Mouse (Mus musculus): ENCODE measurements at regions not wholly inside any gene's neighbourhood (a gene's known extent, or its start where the extent isn't known, plus 50 kb on each side); places are given as distances from the start of the nearest gene placed in this dataset.
A peak's percentile ranks its signal among the peaks of the same experiment; 100 is the strongest.
"Not testable (repeated sequence)": the region's sequence is repeated elsewhere in the genome, so short reads cannot be mapped to it uniquely, and the experiment has no call there.

DNA sequence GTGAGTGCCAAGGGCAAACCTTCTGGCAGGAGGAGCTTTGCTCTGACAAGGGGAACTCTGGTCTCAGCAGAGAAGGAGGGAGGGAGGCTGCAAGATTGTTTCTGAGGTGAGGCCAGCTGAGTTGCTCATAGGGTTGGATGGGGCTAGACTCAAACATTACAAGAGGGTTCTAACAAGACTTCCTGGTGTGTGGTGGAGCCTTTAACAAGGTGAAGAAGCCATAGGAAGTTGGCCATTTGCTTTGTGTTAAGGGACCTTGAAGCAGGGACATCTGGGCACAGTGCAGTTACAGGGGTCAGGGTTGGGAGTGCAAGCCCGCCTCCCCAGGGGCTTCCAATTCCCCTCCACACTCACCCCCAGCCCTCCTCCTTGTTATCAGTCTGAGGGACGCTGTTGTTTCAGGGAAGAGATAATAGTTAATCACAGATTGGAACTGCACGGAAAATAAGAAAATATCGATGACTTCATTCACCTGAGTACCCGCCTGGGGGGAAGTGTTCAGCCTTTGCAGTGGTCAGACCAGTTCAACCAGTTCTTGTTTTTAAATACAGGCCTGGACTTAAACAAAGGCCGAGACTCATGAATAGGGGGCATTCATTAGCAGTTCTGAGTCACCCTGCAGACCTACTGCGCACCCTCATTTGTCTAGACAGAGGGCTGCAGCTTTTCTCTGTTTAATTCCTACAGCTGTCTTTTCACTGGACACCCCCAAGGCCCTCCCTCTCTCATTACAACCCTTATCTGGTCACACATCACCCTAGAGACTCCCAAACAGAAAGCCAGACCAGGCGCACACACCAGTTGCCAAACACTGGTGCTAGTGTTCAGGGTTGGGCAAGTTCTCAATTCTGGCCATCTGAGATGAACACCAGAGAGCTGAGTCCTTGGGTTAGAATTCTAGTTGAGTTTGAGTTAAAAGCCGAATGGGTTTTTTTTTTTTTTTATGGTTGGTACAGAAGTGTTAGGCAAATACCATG is 139.5 kb downstream of the Bcl2l11 start:
- DNase-seq (ENCODE audit: low read depth, low spot score) = peak; percentile 95

DNA sequence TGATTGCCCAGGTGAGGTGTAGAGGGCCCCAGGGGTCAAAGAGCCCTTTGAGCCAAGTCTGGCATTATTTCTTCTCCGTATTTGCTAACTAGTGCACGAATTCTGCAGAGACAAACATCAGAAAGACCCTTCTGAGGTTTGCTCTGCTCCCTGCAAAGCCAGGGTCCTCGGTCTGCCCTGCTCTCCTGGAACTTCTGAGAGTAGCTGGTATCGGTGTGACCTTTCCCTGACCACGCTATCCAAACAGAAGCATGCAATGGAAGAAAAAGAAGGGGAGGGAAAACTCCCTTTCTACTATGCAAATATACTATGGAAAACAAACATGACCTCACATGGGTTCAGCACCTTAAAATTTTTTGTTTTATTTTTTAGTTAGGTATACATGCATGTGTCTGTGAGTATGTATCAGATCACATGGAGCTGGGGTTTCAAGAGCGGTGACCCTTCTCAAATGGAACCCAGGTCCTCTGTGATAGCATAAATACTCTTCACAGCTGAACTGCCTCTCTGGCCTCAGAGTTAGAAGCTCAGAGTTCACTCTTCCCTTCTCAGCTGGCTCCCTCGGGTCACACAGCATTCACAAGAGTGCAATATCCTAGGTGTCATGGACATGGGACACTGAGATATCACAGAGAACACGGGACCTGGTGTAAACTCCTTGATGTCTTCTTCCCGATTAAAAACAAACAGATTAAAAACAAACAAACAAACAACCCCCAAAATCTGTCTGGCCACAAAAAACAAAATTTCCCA is 144.7 kb downstream of the Bcl2l11 start:
- DNase-seq (ENCODE audit: low read depth, low spot score) = no peak

DNA sequence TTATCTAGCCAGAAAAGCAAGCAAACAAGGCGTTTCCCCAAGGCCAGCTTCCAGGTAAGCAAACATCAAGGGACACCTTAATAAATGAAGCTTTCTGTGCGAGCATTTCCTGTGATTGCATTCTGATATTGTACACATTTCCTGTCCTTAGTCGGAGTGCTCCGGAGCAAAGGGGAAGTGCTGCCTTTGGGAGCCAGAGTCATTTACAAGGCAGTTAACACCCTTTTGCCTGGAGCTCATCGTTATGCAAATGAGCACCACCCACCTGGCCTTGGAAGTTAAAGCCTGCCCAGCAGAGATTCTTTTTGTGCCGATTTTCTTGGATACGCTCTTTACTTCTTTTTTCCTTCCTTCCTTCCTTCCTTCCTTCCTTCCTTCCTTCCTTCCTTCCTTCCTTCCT is 147.0 kb downstream of the Bcl2l11 start:
- peak; percentile 88 for DNase-seq (ENCODE audit: low read depth, low spot score)

DNA sequence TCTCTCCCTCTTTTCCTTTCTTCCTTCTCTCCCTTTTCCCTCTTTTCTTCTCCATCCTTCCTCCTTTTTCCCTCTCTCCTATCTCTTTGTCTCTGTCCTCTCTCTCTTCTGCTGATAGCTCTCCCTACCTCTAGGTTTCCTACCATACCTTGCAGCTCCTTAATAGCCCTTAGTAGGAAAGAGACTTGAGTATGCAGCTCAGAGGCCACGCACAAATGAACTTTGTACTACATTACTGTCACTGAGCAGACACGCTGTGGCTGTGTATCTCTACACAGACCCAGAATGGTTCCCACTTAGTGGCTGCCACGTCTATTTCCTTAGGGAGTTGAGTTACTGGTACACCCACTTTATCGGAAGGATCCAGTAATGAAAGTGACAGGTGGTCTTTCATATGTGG is 147.5 kb downstream of the Bcl2l11 start:
- peak; percentile 23 for DNase-seq (ENCODE audit: low read depth, low spot score)

DNA sequence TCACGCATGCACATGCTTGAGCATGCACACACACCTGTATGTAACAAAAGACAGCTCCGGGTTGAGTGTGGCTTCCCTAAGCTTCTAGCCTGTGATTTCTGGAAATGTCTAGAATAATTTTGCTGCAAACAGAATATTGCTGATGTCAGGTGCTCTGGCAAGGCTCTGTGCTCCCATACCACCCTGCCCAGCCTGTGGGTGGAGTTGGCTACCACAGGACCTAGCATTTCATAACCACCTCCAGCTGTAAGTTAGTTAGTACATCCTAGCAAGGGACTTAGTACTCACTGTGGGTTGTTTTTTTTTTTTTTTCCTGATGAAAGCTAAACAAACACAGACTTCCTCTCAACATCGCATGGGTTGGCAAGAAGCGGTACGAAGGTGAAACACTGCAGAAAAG is 150.5 kb downstream of the Bcl2l11 start:
- no peak for DNase-seq (ENCODE audit: low read depth, low spot score)

DNA sequence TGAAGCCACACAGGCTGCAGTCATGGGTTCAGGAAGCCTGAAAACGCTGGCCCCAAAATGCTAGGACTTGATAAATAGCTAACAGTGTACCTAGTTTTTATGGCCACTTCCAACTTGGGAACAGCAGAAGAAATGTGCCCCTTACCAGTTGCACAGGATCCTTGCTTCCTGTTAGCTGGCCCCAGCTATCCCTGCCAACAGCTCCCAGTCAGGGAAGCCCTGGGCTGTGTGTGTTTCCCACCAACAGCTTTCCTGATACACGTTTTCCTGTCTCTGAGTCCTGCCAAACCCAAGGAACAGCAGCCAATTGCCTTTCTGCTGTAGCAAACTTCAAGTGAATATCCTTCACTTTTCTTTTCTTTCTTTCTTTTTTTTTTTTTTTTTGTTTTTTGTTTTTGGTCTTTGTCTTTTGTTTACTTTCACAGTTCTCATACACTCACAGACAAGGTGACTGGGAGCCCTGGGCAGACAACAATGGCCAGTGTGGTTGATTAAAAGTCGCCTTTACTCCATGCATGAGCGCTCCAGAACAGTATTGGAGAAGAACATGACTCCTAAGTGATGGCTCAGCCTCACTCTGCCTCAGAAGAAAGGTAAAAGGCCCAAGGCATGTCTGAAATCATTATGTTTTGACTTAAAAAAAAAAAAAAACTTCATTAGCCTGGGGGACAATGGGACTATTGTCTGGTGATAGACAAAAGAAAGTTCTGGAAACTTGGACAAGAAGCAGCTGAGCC is 151.7 kb downstream of the Bcl2l11 start:
- no peak for DNase-seq (ENCODE audit: low read depth, low spot score)

DNA sequence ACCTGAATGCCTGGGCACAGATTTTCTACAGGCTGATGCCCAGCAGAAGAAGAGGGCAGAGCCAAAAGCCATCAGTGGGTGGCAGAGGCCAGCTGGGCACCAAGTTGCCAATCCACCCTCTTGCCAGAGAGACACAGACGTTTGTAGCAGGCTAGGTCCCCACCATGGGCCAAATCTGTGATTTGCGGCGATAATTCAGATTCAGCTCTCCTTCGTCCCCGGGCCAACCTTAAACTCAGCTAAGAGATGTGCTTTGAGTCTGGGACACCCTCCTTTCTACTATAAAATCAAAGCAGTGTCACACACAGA is 152.2 kb downstream of the Bcl2l11 start:
- no peak for DNase-seq (ENCODE audit: low read depth, low spot score)

DNA sequence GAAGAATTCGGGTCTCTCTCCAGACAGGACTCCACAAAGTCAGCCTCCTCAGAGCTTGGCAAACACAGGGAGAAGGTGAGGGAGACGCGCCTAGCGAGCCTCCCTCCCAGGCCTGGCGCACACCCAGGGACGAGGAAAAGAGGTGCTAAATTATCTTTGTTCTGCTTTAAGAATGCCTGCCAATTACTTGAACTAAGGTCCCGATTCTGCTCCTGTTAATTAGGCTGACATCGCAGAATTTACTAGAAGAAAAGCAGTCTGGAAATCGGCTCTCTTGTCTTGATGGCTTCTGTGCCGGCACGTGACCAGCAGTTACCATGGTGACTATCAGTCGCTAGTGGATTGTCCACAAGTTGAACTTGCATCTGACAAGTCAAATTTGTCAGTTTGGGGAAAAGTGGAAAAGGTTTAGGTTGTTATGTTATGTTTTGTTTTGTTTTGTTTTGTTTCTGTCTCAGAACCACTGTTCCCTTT is 152.8 kb downstream of the Bcl2l11 start:
- peak; percentile 81 for DNase-seq (ENCODE audit: low read depth, low spot score)

DNA sequence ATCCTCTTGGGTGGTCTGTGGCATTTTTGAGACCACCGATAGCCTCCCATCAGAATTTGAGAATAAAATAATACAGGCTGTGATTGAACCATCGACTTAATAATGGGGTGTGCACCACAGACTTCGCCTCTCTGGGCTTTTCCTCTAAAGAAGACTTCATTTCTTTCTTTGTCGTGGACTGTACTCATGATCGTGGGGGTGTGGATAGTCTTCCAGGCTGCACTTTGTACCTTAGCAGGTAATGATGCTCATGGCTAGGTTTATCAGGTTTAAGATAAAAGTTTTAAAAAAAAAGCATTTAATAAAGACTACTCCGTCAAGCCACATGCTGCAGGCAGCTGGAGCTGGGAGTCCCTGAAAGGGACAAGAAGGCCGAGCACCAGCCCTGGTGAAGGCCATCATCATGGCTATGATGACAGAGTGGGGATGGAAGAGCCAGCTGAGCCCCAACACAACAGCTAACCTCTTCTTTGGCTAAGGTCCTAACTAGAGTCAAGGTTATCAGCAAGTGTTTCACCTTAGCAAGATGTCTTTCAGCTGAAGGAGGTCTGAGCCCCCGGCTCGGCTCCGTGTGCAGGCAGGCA is 153.4 kb downstream of the Bcl2l11 start:
- DNase-seq (ENCODE audit: low read depth, low spot score) = no peak

DNA sequence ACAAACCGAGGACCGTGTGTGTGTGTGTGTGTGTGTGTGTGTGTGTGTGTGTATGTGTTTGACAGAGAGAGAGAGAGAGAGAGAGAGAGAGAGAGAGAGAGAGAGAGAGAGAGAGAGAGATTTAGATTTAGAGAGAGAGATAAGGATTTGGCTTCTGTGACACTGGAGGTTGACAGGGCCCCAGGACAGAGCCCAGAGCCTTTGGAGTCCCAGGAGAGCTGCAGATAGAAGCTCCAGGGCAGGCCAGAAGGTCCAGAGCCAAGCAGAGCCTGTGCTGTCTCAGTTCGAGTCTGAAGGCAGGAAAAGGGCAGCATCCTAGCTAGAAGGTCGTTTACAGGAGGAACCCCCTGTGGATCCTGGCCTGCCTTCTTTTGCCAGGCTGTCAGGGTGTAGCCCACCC is 156.8 kb downstream of the Bcl2l11 start:
- no peak for DNase-seq (ENCODE audit: low read depth, low spot score)

DNA sequence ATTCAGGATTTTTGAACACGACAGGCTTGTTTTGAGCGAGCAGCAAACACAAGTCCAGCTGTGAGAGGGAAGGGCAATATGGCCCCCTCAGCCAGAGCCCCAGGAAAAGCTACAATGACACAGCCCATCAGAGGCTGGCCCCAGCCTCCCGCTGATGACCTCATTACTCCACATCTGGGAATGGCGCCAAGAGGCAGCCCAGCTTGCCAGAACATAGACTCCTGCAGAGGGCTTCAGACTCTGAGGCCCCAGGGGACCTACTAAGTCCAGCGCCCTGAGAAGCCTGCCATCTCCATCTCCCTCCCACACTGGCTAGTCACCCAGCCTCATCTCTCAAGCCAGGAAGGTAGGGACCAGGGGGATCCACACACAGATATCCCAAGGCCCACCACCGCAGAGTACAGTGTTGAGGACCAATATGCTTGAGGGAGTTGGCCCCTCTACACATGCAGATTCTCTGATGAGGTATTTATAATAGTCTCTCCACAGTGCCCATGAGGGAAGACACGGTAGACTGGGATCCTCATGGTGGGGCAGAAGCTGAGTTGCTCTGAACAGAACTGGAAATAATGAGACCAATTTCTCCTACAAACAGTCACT is 159.1 kb downstream of the Bcl2l11 start:
- DNase-seq (ENCODE audit: low read depth, low spot score) = no peak

DNA sequence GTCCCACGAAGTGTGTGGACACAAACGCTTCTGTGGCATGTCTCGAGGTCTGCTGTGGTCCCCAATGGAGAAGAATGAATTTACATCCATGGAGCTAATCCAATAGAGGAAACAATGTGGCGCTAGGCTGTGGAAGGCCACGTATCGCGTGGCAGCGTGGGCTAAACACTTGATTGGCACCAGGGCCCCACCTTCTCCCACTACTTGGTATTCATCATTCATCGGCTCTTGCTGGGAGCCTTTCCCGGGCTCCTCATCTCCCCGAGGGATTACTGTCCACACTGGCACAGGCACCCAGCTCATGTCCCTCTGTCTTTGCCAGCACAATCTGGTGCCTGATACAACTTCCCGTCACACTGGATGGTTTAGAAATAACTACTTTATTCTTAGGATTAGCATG is 159.6 kb downstream of the Bcl2l11 start:
- DNase-seq (ENCODE audit: low read depth, low spot score) = no peak

DNA sequence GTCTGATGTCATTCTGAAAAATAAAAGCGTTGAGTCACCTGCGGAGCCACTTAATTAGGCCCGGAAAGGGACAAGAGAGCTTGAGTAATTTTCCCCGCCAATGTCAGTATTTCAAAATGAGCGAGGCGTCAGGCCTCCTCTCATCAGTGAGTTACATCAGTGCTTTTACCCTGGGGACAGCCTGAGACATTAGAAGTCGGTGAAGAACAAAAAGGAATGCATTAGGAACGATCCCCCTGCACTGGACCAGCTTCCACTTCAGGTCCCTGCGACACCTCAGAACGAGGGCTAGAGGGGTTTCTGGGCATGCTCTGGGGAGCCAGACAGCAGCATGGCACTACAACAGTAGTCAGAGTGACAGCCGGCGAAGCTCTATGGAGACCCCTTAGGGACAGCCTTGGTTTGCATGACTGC is 162.3 kb downstream of the Bcl2l11 start:
- no peak for DNase-seq (ENCODE audit: low read depth, low spot score)

DNA sequence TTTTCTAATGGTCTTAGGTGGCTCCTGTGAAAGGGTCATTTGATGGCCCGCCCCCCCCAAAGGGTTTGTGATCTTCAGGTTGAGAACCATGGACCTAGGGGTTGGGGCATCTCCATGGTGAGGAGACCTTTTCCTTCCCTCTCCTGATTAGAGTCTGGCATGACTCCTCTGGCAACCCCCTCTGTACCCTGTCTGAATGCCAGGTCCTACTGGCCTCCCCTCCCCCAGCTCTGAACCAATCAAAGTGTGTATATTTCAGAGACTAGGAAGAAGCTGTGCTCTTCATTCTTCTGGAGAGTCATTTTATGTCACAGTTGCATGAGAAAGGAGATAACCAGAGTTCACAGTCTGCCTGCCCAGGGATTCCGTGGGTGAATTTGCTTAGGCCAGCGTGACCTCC is 164.8 kb downstream of the Bcl2l11 start:
- DNase-seq (ENCODE audit: low read depth, low spot score) = no peak

DNA sequence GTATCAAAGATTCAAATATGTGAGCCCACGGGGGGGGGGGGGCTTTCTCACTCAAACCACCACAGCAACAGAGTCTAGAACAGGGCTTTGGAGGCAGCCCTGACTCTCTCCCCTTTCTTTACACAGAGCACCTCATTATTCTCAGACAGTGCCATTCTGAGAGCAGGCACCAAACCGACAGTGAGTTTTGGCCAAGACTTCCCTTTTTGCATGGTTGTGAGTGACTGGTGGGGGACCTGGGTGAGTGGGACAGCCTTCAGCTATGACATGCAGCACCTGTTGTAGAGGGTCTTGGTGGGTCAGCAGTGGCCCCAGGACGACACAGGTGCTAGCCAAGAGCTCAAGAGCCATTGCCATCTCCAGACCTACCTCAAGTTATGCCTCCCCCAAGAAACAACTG is 168.8 kb downstream of the Bcl2l11 start:
- no peak for DNase-seq (ENCODE audit: low read depth, low spot score)

DNA sequence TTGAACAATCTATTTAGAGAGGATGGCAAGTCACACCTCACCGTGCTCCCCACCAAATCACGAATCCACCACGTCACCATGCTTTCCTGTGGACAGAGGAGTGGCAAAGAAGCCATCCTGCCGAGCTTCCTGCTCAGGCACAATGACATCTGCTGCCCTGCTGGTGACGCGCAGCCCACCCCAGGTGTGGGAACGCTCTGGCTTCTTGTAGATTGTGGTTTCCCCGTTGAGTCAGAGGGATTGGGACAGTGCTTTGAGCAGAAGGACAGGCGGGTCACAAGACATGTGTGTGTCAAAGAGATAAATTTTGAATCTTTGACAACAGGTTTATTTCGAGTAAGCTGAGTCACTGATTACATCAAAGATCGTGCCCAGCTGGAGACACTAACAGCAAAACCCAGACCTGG is 169.2 kb downstream of the Bcl2l11 start:
- DNase-seq (ENCODE audit: low read depth, low spot score) = no peak

DNA sequence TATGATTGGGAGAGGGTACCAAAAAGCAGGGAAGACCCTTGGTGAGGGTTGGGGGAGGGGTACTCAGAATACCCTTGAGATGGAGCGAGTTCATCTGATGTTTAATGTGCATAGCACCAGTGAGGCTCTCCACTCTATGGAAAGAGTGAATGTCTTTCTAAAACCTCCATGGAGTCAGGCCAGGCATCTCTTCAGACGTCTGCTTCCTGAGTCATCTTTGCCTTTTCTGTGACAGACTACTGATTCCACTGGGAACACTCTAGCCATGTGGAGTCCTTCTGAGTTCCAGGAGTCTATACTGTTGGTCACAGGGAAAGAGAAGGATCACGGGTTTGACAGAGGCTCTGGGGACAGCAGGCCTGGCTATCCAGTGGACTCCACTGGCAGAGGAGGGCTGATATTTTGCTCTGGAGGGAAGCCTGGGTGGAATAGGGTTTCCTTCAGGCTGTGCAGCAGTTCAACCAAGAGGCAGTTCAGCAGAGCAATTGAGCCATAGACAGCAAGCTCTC is 169.9 kb downstream of the Bcl2l11 start:
- no peak for DNase-seq (ENCODE audit: low read depth, low spot score)

DNA sequence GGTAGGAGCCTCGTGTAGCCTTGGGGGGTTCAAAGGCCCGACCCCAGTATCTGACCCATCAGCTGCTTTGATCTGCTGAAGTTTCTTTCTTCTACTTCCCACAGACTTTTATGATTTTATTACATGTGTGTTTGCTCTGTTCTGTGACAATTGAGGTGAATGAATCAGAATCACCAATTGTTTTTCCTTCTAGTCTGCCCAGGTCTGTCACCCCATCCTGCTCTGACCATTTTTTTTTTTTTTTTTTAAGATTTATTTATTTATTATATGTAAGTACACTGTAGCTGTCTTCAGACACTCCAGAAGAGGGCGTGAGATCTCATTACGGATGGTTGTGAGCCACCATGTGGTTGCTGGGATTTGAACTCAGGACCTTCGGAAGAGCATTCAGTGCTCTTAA is 170.6 kb downstream of the Bcl2l11 start:
- not testable (repeated sequence) for DNase-seq (ENCODE audit: low read depth, low spot score)

DNA sequence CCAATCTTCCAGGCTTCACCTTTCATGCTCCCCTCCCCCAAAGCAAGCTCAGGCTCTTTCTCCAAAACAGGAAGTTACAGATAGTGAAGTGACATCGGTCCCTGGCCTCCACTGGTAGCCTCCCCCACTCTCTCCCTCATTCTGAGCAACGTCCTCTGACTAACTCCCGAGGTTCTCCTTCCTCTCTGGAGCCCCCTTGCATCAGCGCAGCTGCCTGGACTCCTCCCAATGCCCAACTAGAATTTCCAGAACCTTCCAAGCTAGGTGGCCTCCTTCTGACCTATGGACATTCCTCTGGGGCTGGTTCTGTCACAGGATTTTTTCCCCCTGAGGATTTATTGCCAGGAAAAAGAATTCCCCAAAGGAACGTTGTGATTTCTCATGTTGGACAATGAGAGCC is 171.1 kb downstream of the Bcl2l11 start:
- no peak for DNase-seq (ENCODE audit: low read depth, low spot score)

DNA sequence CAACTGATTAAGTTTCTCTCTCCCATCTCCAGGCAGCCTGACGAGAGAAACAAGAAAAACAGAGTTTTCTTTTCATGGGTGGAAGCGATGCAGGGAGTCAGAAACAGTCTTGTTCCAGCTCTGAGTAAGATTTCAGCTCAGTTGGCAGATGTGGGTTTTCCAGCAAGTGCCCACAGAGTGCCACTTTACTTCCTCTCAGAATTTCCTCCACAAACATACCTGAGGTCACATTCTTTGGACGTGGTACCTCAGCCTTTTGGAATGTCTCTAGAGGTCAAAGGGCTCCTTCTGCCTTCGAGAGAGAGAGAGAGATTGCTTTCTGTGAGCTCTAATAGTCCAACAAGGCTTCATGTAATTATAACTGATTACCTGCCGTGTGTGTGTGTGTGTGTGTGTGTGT is 172.0 kb downstream of the Bcl2l11 start:
- DNase-seq (ENCODE audit: low read depth, low spot score) = no peak

DNA sequence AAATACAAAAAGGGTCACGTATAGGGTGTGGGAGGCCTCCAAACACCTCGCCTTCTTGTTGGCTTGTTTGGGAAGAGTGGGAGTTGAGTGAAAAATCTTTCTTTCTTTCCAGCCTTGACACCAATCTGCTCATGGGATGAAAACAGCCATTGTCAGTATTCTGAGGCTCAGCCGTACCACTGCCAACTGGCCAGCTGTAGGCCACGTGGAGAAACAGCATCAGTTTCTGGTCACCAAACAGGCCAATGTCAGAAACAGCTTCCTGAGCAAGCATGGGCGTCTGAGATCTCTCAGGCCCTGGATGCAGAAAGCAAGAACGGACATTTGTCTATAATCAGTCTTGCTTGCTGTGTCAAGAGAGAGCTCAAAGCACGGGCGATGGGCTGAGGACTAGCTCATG is 173.2 kb downstream of the Bcl2l11 start:
- no peak for DNase-seq (ENCODE audit: low read depth, low spot score)
